ENCODE assay signal across 22 mouse cellular contexts in the genomic region with DNA sequence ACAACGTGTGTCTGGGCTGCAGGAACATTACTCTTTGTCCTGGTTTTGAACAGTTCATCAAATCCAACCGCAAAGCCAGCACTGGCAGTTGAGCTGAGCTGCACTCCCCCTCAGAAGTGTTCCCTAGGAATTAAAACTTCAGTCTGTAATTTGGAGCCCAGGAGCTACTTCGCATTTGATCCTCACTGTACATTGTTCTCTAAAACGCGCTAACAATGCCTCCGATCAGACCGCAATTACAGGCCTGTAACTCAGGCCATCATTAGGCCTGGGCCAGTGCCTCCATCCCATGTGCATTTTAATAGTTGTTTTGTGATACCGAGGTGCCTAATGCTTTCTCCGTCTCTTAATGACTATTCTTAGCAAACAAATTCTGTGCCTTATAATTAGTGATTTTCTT.
DNase-seq lines count a peak whose midpoint lies in the region; ATAC-seq lines count a peak whose summit lies in the region.
"Had no signal": no experiment of that assay in that cellular context is flagged by ENCODE, and none has a peak within 500 bp of the region (broad histone marks: within the 10 kb centered on the region; RNA-seq: fewer than 3 reads in every experiment).

No protein-coding gene starts in this region.

- H3K9ac ChIP-seq in embryonic facial prominence, embryonic 14.5 days (ENCODE audit: low read depth, low read length) = no peak overlapping the region
- H3K9ac ChIP-seq in forebrain, embryonic 14.5 days (ENCODE audit: low read length) = no peak overlapping the region
- H3K9ac ChIP-seq: embryonic facial prominence, embryonic 12.5 days; heart, embryonic 13.5 days; hindbrain, embryonic 15.5 days had no signal

- H3K36me3 ChIP-seq in embryonic facial prominence, embryonic 14.5 days (ENCODE audit: control insufficient read depth, insufficient read depth, low read length) = no peaks in the 10 kb centered on the region
- no peaks in the 10 kb centered on the region for H3K36me3 ChIP-seq in embryonic facial prominence, embryonic 10.5 days (replicated peaks)
- no peaks in the 10 kb centered on the region for H3K36me3 ChIP-seq in forebrain, embryonic 14.5 days (ENCODE audit: control insufficient read depth, insufficient read depth, low read length)
- H3K36me3 ChIP-seq: embryonic facial prominence, embryonic 12.5 days; G1E; heart, embryonic 13.5 days; hindbrain, embryonic 15.5 days had no signal

- H3K27me3 ChIP-seq in embryonic facial prominence, embryonic 14.5 days (replicated peaks; ENCODE audit: control insufficient read depth, insufficient read depth, low read length) = no peaks in the 10 kb centered on the region
- H3K27me3 ChIP-seq in embryonic facial prominence, embryonic 10.5 days (replicated peaks; ENCODE audit: low read depth, poor library complexity, severe bottlenecking) = no peaks in the 10 kb centered on the region
- no peaks in the 10 kb centered on the region for H3K27me3 ChIP-seq in forebrain, embryonic 14.5 days (replicated peaks; ENCODE audit: control insufficient read depth, insufficient read depth, low read length)
- H3K27me3 ChIP-seq: embryonic facial prominence, embryonic 12.5 days; heart, embryonic 13.5 days; hindbrain, embryonic 15.5 days had no signal

- H3K9me3 ChIP-seq in embryonic facial prominence, embryonic 14.5 days (ENCODE audit: control insufficient read depth, low read length) = no peaks in the 10 kb centered on the region
- H3K9me3 ChIP-seq in embryonic facial prominence, embryonic 10.5 days = no peaks in the 10 kb centered on the region
- H3K9me3 ChIP-seq in forebrain, embryonic 14.5 days (replicated peaks; ENCODE audit: control insufficient read depth, low read length) = no peaks in the 10 kb centered on the region
- H3K9me3 ChIP-seq: embryonic facial prominence, embryonic 12.5 days; heart, embryonic 13.5 days; hindbrain, embryonic 15.5 days had no signal

- H3K4me1 ChIP-seq in embryonic facial prominence, embryonic 14.5 days (ENCODE audit: control insufficient read depth, insufficient read depth, low read length) = no peaks in the 10 kb centered on the region
- no peaks in the 10 kb centered on the region for H3K4me1 ChIP-seq in embryonic facial prominence, embryonic 10.5 days
- H3K4me1 ChIP-seq in forebrain, embryonic 14.5 days (ENCODE audit: control insufficient read depth, insufficient read depth, low read length) = peaks cover 7% of the 10 kb centered on the region
- H3K4me1 ChIP-seq: embryonic facial prominence, embryonic 12.5 days; heart, embryonic 13.5 days; hindbrain, embryonic 15.5 days had no signal

- no peak overlapping the region for H3K27ac ChIP-seq in embryonic facial prominence, embryonic 14.5 days (replicated peaks; ENCODE audit: low read depth, low read length)
- H3K27ac ChIP-seq in embryonic facial prominence, embryonic 10.5 days (replicated peaks) = no peak overlapping the region
- H3K27ac ChIP-seq in forebrain, embryonic 14.5 days (ENCODE audit: low read depth, low read length) = no peak overlapping the region
- H3K27ac ChIP-seq: embryonic facial prominence, embryonic 12.5 days; heart, embryonic 13.5 days; hindbrain, embryonic 15.5 days had no signal

- H3K4me2 ChIP-seq in embryonic facial prominence, embryonic 14.5 days (ENCODE audit: low read depth, low read length) = no peak overlapping the region
- no peak overlapping the region for H3K4me2 ChIP-seq in forebrain, embryonic 14.5 days (ENCODE audit: low read length)
- H3K4me2 ChIP-seq: embryonic facial prominence, embryonic 12.5 days; heart, embryonic 13.5 days; hindbrain, embryonic 15.5 days had no signal

- no peak overlapping the region for H3K4me3 ChIP-seq in embryonic facial prominence, embryonic 14.5 days (ENCODE audit: low read depth, low read length)
- H3K4me3 ChIP-seq in embryonic facial prominence, embryonic 10.5 days = no peak overlapping the region
- no peak overlapping the region for H3K4me3 ChIP-seq in forebrain, embryonic 14.5 days (ENCODE audit: low read depth, low read length)
- H3K4me3 ChIP-seq: embryonic facial prominence, embryonic 12.5 days; heart, embryonic 13.5 days; hindbrain, embryonic 15.5 days had no signal

- WGBS in embryonic facial prominence, embryonic 14.5 days = 84% methylated on average over 9 of the region's 9 CpGs
- 79% methylated on average over 9 of the region's 9 CpGs for WGBS in embryonic facial prominence, embryonic 10.5 days
- WGBS in forebrain, embryonic 14.5 days = 12% methylated on average over 9 of the region's 9 CpGs

- peak; percentile 22 for DNase-seq in embryonic facial prominence, embryonic 14.5 days (ENCODE audit: low spot score)
- DNase-seq in embryonic facial prominence, embryonic 10.5 days (ENCODE audit: low spot score) = no peak
- peak; percentile 15 for DNase-seq in Muller cell, postnatal 12 days (ENCODE audit: inconsistent ontology term)
- DNase-seq in forebrain, embryonic 14.5 days (ENCODE audit: low spot score) = peak; percentile 66
- peak; percentile 34 for DNase-seq in retina, postnatal 1 day
- no peak for DNase-seq in lung, postnatal 25 days (ENCODE audit: low spot score)
- DNase-seq in cerebellum, postnatal 10 days = no peak
- DNase-seq: adrenal gland, postnatal 14 days; B cell, adult 2 months; cerebellum, adult 18-20 months; cerebellum, adult 9-11 months; embryo, embryonic 11 days; gastrocnemius, postnatal 14 days; heart, postnatal 36 days; kidney, adult 2 months had no signal

- no peak for ATAC-seq in embryonic facial prominence, embryonic 14.5 days (ENCODE audit: low read depth)
- ATAC-seq in forebrain, embryonic 14.5 days = peak; percentile 62; the same call in 1 of the 2 replicates
- ATAC-seq: activated CD4-positive, CD25-positive, alpha-beta regulatory T cell, adult 4 months; CD4-positive, CD25-positive, alpha-beta regulatory T cell, adult 4 months; intestine, embryonic 16.5 days had no signal

Comparison
In these comparisons a context has a peak if more than half of its experiments do, and no peak if none do; other contexts are left out.
1. DNase-seq: peak in embryonic facial prominence, embryonic 14.5 days (single experiment), Muller cell, postnatal 12 days (single experiment), forebrain, embryonic 14.5 days (single experiment) and retina, postnatal 1 day (single experiment); none in embryonic facial prominence, embryonic 10.5 days (single experiment), lung, postnatal 25 days (single experiment) and cerebellum, postnatal 10 days (0 of 2).